Mouse (Mus musculus) brain, embryonic 14.5 days (tissue): Measurements from ENCODE around the gene Eml2.

Experiments used
- CTCF ChIP-seq: fragments of 200-500 bp; IDR thresholded peaks from 2 replicates; pipeline ENCODE4 v1.5.1; 2012; ENCODE audit warnings: inconsistent platforms, mild to moderate bottlenecking, moderate library complexity, borderline replicate concordance; ENCODE audit not compliant: insufficient read depth, insufficient read length; ENCODE audit errors: extremely low read depth
- POLR2A ChIP-seq: fragments of 200-500 bp; IDR thresholded peaks from 2 replicates; pipeline ENCODE4 v1.6.1; 2012; ENCODE audit warnings: mild to moderate bottlenecking, inconsistent platforms, borderline replicate concordance; ENCODE audit not compliant: poor library complexity, insufficient read depth, insufficient read length, severe bottlenecking; ENCODE audit errors: extremely low read depth

- TF ChIP-seq CTCF (peak; percentile 90), POLR2A (no peak)
These were observed 3.3 kb upstream of the Eml2 start for GRCm38 (mm10) chr7:19172874-19173273.
